Mouse (Mus musculus): ENCODE results near the gene Luzp1.
A peak's percentile ranks its signal among the peaks of the same experiment; 100 is the strongest.

The Luzp1 gene

DNA sequence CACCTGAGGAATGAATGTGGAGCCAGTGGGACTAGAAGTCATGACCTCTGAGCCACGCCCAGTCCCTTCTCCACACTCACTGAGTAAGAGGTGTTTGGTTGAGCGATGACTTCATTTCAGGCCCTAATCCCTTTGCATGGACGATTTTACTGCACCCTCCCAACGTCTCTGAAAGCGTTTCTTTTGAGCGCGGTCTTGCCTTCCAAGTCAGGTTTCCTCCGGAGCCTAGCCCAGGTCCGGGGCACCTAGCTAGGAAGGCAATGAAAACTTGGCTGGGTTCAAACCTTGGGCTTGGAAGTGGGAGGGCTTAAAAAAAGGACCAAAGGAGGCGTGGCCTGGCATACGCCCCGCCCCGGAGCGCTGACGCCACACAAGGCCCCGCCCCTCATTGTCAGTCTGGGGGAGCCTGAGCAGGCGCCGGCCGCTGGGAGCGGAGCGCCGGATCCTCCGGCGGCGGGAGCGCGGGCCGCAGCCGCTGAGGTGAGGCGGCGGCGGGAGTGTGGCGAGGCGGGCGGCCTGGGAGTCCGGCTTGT, at the start of gene Luzp1:
Gene Luzp1 (plus strand): TSS at position 391 of the 533 bp plus-strand sequence.
- peak; percentile 98 for DNase-seq

DNA sequence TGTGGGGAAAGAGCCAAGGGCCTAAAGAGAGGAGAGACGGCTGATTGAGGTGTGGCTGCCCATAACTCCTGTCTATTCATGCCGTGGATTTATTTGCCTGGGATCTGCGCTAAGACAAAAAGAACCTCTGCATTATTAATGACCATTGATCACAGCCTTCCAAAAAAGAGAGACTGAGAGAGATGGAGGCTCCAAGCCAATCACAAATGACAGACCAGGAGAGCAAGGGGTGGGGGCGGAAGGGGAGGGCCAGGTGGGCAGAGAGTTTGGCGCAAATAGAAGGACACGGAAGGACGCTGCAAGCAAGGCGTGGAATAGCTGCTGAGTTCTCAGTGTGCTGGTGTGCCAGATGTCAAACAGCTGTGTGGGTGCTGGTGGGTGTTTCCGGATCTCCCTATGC, 46.3 kb upstream of the Luzp1 start, which contains the start of gene Htr1d:
Gene Htr1d (plus strand): TSS at position 301 of the 400 bp plus-strand sequence.
- no peak for DNase-seq

DNA sequence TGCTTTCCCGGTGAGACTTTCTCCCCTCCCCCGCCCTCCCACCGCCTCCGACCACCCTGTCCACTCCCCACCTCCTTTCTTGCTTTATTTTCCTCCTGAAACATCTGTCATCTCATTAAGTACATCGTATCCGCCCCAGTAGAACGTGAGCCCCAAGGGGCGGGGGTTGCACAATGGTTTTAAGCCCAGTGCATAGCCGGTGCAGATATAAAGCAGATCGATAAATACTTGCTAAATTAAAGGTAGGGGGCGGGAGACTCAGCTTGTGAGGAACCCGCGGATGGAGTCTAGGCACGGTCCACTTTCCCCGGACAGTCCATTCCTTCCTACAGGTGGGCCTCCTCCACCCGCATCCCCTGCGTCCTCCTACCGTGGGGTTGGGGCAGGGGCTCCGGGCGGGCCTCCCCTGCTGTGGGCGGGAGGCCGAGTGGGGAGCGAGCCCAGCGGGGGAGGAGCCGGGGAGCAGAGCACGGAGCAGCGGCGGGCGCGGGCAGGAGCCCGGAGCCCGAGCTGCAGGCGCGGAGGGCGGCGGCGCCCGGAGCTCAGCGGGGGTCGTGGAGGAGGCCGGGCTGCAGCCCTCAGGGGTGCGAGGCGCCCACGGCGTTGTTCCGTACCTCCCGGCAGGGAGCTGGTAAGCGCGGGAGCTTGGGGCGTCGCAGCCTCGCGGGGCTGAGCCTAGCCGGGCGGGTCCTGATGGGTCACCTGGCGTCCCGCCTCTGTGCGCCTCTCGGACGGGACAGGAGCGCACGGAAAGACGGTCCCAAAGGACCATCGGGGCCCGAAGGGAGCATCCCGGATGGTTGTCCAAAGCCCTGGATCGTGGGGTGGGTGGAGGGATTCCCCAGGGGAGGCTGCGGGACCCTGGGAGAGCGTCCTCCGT, 45.2 kb upstream of the Luzp1 start:
- no peak for DNase-seq

DNA sequence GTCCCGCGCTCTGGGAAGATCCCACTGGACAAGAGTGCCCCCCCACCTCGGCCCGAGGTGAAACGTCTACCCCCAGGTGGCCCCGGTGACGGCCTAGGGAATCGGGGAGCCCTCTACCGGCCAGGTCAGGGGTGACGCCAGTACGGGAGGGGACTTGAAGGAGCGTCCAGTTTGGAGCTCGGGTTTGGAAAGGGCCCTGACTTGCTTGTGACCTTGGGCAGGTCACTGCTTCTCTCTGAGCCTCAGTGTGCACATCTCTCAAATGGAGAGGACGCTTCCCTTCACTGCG, 44.6 kb upstream of the Luzp1 start:
- DNase-seq = peak; percentile 32

DNA sequence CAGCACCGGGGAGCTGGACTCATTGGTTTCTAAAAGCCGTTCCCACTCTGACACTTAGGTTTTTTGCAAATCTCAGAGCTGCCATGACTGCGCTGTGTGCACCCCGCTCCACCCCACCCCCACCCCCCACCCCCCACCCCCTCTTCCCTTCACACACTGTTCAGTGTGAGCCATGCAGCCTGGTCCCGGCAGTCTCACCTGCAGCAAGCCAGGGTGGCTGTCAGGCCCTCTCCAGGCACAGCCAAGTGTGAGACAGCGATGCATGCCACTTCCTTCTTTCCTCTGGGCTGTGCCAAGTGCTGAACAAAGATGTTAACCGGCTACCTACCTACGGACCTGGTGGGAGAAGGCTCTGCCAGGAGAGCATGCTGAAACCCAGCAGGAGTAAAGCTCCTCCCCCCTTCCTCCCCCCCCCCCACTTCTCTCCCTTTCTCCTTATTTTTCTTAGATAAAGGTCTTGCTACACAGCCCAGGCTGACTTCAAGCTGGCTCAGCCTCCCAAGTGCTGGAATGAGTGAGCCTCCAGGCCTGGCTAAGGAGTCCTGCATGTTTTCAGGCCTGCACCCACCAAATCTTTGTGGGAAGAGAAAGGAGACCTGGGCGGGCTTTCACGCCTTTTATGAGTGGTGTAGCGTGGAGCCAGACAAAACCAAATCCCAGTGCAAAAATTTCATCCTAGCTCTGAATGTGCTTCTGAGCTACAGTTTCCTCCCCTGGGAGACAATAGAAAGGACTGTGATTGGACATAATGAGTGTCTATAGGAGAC, 38.8 kb upstream of the Luzp1 start:
- DNase-seq = no peak

DNA sequence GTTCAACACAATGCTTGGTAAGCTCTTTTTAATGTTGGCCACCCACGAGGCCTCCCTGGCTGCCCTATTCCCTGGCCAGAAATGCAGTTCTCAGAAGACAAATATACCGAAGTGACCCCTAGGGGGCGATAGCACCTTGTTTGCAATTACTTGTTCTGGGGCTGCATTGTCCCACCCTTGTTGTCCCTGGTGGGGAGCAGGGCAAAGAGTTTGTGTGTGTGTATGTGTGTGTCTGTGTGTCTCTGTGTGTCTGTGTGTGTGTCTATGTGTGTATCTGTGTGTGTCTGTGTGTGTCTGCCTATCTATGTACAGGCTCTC, 38.2 kb upstream of the Luzp1 start:
- peak; percentile 61 for DNase-seq

DNA sequence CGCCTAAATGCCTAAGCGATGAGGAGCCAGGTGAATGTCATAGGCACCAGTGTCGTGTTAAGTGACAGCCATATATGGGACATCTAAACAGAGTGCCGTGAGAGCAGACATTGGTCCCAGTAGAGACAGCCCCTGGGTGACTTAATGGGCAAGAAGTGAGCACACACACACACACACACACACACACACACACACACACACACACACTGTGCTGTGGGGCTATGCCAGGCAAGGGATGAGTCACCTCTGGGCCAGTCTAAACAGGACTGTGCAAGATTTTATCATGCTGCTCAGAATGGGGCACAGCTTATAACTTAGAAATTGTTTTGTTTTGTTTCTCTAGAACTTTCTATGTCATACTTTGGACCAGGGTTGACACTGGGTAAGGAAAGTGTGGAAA, 35.5 kb upstream of the Luzp1 start:
- no peak for DNase-seq

DNA sequence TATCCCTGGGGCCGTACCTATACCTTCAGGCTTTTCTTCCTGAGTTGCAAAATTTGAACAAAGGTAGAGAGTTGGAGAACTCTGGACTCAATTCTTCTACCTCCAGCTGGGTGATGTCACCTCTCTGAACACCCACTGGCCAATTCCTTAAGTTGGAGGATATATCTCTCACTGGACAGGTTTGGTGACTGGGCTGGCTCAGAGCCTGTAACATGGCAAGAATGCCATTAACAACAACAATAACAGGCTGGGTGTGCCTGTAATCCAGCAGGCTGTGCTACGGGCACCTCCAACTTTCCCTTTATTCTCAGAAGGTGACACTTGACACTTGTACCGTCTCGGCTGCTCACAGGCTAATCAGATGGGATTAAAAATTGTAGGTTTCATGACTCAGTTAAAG, 30.5 kb upstream of the Luzp1 start:
- DNase-seq = no peak

DNA sequence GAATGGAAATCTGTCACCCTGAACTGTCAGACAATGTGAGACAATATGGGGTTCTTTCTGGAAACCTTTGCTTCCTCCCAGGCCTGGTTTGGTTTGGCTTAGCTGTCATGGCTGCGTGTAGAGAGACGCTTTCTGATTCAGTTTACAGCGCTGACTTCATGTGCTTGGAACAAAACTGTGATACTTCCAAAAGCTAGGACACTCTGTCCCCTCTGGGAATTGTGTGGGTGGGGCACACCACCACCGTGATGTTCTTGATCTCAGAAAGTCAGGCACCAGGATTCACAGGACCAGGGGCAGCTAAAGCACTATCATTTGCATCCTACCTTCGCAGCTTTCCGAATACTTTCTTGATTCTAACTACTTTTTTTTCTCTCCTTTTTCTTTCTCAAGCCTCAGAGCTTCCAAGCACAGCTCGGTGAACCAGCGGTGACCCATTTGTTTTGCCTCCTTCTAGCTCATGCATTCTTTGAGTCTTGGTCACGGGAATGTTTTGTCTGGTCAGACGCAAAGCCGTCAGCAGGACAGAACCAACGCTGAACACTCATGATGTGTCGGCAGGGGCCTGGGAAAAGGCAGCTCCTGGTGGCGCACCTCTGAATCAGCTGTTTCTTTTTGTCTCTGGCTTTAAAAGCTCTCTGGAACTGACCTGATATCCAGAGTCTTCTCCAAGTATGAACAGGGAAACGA, 28.1 kb upstream of the Luzp1 start:
- DNase-seq = no peak

DNA sequence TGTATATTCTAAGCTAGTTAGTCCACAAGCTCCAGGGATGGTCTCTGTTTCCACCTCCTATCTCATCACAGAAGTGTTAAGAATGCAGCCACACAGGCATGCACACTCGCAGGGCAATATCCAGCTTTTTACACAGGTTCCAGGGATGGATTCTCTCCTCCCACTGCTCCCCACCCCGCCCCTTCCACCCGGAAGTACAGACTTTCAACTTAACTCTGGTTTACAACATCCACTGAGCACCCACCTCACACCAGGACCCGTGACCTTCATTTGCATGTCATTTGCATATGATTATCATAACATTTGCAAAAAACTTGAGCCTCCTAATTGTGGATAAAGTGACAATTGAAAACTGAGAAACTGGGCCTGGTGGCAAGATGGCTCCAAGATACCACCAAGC, 25.0 kb upstream of the Luzp1 start:
- no peak for DNase-seq

DNA sequence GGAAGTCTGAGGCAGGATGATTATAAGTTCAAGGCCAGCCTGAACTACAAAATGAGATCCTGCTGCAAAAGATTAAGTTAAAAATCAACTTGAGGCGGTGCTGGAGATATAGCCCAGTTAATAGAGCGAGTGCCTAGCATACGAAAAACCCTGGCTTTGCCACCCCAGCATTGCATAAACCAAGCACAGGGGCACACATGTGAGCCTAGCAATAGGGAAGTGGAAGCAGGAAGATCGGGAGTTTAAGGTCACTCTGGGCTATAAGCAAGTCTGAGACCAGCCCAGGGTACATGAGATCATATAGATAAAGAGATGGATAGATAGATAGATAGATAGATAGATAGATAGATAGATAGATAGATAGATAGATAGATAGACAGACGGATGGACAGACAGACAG, 19.8 kb upstream of the Luzp1 start:
- no peak for DNase-seq

DNA sequence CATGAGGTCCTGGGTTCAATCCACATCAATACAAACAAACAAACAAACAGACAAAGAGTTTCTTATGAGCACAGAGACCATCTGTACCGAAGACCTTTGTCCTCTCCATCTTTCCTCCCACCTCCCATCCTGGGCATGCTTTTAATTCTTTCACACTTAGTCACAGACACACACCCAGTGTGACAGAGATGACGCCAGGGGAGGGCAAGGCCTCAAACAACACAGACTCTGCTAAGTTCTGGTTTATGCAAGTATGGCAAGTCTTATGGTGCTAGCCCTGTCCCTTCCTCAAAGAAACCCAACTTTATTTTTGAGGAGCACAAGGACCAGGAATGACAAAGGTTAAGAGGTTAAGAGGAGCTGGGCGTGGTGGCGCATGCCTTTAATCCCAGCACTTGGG, 19.3 kb upstream of the Luzp1 start:
- DNase-seq = no peak

DNA sequence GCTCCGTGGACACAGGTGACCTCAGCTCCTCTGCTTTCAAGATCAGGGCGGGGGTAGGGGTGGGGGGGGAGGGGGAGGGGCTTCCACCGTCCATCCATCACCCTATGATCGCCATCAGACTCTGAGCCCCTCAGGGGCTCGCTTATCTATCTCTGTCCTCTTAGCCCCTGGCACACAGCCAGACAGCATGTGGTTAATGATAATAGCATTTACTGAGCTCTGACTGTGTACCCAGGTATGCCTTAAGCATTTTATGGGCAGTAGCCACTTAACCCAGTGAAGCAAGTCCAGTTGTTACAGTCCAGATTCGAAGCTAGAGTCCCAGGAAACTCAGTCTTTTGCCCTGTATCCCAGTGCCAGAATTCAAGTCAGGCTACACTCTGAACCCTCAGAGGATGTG, 18.0 kb upstream of the Luzp1 start:
- peak; percentile 36 for DNase-seq

DNA sequence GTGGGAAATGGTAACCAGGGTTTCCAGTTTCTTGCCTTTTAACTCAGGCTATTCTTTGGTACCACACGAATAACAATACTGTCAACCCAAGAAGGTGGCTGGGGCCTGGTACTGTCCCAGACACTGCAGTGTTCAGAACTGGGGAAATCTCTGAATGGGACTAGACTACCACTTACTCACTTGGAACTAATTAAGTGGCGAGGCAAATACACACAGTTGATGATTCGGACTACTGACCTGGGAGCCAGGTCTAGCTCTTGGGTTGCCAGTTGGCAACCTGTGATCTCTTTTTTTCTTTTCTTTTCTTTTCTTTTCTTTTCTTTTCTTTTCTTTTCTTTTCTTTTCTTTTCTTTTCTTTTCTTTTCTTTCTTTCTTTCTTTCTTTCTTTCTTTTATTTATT, 17.3 kb upstream of the Luzp1 start:
- DNase-seq = no peak

DNA sequence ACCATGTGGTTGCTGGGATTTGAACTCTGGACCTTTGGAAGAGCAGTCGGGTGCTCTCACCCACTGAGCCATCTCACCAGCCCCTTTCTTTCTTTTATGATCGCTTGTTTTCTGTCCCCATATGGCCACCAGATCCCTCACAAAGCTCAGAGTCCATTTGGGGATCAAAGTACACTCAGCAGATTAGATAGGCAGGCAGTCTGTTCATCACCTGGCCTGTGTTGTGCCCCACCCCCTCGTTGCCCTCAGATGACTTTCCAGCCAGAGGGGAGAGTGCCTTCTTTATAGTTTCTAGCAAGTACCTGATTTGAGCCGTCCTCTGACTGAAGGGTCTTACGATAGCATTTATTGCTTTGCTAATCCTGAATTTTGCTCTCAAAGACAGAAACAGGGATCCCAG, 16.8 kb upstream of the Luzp1 start:
- DNase-seq = peak; percentile 19

DNA sequence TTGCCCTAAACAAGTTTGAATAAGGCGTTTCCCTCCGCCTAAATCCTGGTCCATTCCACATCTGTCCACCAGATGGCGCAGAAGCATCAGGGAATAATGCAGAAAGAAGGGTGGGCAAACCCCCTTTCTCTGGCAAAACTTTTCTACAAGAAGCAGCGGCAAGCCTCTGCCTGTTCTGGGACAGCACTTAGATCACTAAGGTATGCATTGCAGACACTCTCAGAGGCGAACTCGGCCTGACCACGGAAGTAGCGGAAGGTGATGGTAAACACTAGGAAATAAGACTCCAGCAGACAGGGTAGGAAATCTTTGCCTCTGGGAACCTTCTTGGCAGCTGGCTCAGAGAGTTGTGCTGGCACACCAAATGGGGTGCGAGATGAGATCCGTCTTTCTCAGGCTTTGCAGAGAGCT, 14.7 kb upstream of the Luzp1 start:
- DNase-seq = peak; percentile 85

DNA sequence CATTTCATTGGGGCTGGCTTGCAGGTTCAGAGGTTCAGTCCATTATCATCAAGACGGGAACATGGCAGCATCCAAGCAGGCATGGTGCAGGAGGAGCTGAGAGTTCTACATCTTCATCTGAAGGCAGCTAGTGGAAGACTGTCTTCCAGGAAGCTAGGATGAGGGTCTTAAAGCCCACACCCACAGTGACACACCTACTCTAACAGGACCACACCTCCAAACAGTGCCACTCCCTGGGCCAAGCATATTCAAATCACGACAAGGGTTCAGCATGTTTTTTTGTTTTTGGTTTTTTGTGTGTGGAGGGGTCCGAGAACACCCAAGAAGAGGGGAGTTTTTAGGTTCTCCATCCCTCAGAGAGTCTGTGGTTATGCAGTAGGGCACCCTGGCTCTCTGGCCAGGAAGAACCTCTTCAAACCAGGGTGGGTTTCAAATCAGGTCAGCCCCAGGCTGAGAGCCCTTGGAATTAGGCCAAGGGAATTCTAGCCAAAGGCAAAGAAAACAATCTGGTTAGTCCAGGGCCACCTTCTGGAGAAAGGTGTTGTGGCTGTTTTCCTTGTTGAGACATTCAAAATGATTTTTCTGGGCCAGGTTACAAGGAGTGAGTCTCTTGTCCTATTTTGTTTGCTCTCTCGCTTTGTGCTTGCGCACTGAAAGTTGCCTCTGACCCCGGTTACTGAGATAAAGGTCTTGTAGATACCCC, 12.9 kb upstream of the Luzp1 start:
- DNase-seq = no peak

DNA sequence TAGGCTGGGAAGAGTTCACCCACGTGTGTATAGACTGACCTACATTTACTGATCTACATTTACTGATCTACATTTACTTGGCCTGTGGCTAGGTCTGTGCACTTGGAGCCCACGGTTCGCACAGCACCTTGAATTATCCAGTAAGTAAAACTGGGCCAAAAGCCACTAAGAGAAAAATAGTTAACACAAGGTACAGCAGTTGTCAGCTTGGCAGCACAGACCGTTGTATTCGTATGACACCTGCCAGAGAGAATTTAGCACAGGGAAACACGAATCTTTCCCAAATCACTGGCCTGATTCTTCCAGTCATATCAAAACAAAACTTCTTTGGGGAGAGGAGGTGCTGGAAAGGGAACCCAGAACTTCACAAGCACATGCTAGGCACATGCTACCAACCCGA, 11.3 kb upstream of the Luzp1 start:
- DNase-seq = no peak

DNA sequence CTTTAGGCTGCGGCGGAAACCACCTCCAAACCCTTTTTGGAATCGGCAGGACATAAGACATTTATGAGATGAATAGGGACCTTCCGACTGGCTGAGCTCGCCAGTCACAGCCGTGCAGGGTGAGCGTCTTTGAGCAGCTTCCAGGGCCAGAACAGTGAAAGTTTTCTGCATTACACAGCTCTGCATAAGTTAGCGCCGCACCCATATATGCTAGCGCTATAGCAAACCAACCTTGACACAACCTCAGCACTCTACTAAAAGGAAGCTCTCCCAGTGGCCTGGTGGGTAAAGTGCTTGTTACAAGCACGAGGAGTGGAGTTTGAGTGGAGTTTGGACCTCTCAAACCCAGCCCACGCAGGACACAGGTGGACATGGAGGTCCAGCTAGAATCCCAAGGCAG, 10.4 kb upstream of the Luzp1 start:
- no peak for DNase-seq

DNA sequence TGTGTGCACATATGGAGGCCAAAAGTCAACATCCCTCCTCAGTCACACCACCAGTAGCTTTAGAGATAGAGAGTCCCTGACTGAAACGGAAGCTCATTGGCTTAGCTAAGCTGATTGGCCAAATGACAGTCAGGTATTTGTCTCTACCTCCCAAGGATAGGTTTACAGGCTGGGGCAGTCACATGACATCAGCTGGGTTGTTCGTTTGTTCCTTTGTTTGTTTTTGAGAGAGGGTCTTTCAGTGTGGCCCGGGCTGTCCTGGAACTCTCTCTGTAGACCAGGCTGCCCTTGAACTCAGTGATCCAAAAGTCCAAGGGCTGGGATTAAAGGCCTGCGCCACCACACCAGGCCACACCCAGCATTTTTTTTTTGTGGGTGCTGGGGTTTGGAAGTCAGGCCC, 8.4 kb upstream of the Luzp1 start:
- DNase-seq = no peak

DNA sequence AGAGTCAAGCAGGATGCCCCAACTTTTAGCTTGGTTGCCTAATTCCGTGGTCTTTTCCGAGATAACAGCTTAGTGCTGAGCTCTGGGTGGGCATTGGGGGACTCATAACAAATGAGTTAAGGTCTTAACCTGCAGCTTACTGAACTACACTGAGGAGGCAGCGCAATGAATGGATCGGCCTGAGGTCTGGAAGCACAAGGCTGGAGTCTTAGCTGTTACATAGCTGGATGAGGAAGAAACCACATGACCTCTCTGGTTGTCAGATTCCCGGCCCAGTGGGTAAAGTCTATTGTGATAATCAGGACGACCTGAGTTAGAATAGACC, 7.8 kb upstream of the Luzp1 start:
- no peak for DNase-seq

DNA sequence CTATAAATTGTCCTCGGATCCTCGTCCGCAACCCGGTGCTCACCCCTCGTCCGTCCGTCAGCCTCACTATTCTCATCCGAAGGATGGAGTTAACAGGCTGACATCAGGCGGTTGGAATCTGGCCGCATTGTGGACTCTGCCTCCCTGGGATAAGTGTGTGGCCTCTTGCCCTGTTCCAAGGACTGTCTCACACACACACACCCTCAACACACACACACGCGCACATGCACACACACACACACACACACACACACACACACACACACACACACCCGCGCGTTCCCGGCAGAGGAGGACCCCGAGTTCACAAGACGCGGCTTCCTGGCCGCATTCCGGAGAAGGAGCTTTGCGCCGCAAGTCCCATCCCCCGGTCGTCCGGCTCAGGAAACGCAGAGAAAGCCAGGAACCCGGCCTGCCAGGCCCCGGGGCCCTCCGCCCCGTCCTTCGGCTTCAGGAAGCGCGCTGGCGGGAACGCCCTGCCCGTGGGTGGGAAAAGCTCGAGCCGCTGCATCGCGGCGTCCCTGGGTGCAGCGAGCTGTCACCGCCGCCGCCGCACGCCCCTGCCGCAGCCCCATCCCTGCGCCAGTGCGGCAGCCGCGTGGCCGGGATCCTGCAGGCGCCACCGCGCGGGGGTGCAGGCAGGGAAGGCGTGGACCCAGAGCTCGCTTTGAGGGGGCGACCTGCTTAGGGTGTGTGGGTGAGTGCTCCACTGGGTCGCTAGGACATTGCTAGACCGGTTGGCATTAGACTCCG, 7.3 kb upstream of the Luzp1 start, which contains the start of gene 6030445D17Rik:
Gene 6030445D17Rik (plus strand): TSS at position 165 of the 753 bp plus-strand sequence.
- peak; percentile 83 for DNase-seq

DNA sequence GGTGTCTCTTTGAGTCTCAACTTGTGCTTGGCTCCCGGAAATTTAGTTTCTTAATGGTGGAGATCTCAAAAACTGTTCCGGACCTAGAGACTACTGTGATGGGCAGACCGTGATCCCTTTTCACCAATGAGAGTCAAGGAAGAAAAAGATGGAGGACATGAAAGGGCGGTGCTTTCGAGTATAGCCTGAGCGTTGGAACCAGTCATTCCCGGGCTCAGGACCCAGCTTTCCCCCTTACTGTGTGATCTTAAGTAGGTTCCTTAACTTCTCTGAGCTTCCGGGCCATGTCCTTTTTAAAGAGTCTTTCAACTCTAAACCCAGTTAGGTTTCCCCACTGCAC, 6.8 kb upstream of the Luzp1 start:
- no peak for DNase-seq
